Mouse (Mus musculus): ENCODE data around the gene Uty. TPM values are rescaled to one million over a fixed set of nuclear protein-coding genes. Genes with fewer than 3 reads are reported as not detected.

Gene Uty
- total RNA-seq (2014; rRNA removed) (21.7 and 23.4 TPM in 2 replicates), polyA plus RNA-seq (2015; fragmentation: Nextera tagmentation; extraction: Ambion mirVana) (8.1 TPM in 1 of 2 replicates, not detected in the other)

DNA sequence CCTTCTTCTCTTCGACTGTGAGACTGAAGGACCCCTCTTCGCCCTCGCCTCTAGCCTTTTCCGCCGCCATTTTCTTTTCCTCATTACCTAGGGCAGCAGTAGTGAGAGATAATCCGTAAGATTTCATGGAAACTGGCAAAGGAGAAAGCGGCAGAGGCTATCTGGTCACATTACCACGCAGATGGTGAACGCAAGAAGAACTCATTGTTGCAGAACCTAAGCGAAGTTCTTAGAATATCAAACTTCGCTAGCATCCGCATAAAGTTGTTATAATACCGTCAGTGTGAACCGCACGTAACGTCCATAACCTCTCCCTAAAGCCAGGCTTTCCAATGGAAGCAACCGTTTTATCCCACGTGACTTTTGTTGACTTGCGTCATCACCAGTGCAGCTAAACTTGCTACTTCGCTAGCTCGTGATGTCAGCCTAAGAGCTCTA, at the start of gene Uty:
Gene Uty (minus strand): TSS at position 334 of the 438 bp plus-strand sequence.
- H3K36me3 ChIP-seq (ENCODE audit: insufficient read depth) = no peaks in the 10 kb centered on the region
- no peaks in the 10 kb centered on the region for H3K27me3 ChIP-seq (ENCODE audit: insufficient read depth, low read length)
- 0% methylated on average over 12 of the region's 21 CpGs for WGBS
- peak within 1 kb of the TSS; percentile 40 for H3K4me3 ChIP-seq (ENCODE audit: low read depth, low read length)
- no peaks in the 10 kb centered on the region for H3K4me1 ChIP-seq (ENCODE audit: insufficient read depth)
- TF ChIP-seq CTCF (IDR thresholded peaks at IDR 0.05; ENCODE audit: low read depth) = no peak
- H3K9ac ChIP-seq = peak within 1 kb of the TSS; percentile 39; the same call in 1 of the 2 replicates
- peak; percentile 75 for DNase-seq
- peak within 1 kb of the TSS; percentile 67 for H3K27ac ChIP-seq (ENCODE audit: low read depth, low read length)
- ATAC-seq = peak; percentile 97
- H3K4me2 ChIP-seq (ENCODE audit: low read depth) = peak within 1 kb of the TSS; percentile 41
- no peaks in the 10 kb centered on the region for H3K9me3 ChIP-seq (ENCODE audit: low read length)

DNA sequence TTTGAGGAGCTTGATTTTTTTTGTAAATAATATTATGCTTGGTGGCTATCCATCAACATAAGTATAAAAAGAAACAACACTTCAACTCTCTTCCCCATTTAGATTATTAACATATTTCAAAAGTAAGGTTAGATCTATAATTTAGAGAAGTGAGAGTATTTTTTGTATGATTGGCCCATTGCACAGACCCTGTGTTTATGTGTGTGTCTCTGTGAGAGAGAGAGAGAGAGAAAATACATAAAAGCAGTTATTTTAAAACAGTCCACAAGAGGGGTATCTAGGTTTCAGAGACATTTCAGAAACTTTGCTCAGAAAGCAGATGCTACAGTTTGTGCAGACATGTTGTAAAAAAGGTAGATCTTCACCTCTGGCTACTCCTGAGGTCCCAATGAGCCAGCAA, 48.1 kb upstream of the Uty start:
- no peak for TF ChIP-seq CTCF (IDR thresholded peaks at IDR 0.05; ENCODE audit: low read depth)
- no peak overlapping the region for H3K9ac ChIP-seq
- H3K27ac ChIP-seq (ENCODE audit: low read depth, low read length) = no peak overlapping the region
- H3K36me3 ChIP-seq (ENCODE audit: insufficient read depth) = no peaks in the 10 kb centered on the region
- H3K9me3 ChIP-seq (ENCODE audit: low read length) = no peaks in the 10 kb centered on the region
- ATAC-seq (no peak), DNase-seq (no peak)
- no peaks in the 10 kb centered on the region for H3K27me3 ChIP-seq (ENCODE audit: insufficient read depth, low read length)
- H3K4me2 ChIP-seq (ENCODE audit: low read depth) = no peak overlapping the region
- H3K4me1 ChIP-seq (ENCODE audit: insufficient read depth) = no peaks in the 10 kb centered on the region
- H3K4me3 ChIP-seq (ENCODE audit: low read depth, low read length) = no peak overlapping the region

DNA sequence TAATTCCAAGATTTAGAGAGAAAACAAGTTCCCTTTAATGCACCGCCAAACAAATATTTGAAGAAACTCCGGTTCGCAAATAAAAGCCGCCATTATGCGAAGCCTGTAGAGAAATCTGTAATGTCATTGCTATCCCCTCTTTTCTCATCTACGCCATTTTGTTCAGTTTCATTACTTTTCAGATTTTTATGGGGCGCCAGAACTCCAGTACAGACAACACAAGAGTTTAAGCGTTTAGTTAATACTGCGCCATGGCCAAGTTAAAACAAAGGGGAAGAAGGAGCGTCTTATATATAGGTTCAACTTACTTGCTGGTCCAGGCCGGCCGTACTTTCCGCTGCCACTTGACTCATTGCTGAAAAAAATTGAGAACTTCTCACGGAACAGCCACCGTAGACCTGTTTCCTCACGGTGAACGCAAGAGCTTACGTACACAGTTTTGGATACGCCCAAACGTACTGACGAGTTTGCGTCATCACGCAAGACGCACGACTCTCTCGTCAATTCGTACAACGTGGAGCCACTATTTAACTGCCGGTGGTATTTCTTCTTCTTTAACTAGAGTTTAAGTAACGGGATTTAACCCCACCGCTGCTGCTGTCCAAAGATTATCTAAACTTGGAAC, 40.7 kb upstream of the Uty start, which contains the start of gene Ddx3y:
Gene Ddx3y (minus strand): TSS at position 459 of the 625 bp plus-strand sequence.
- DNase-seq (peak; percentile 81), ATAC-seq (peak; percentile 98)
- 1% methylated on average over 30 of the region's 31 CpGs for WGBS
- Histone ChIP-seq H3K4me1 (ENCODE audit: insufficient read depth) (no peaks in the 10 kb centered on the region), H3K9me3 (ENCODE audit: low read length) (no peaks in the 10 kb centered on the region), H3K9ac (peak within 1 kb of the TSS; percentile 40; the same call in 1 of the 2 replicates), H3K4me2 (ENCODE audit: low read depth) (peak within 1 kb of the TSS; percentile 27), H3K27ac (ENCODE audit: low read depth, low read length) (peak within 1 kb of the TSS; percentile 50; the same call in 1 of the 2 replicates), H3K36me3 (ENCODE audit: insufficient read depth) (no peaks in the 10 kb centered on the region), H3K27me3 (ENCODE audit: insufficient read depth, low read length) (no peaks in the 10 kb centered on the region), H3K4me3 (ENCODE audit: low read depth, low read length) (peak within 1 kb of the TSS; percentile 40)
- TF ChIP-seq CTCF (IDR thresholded peaks at IDR 0.05; ENCODE audit: low read depth) = no peak

DNA sequence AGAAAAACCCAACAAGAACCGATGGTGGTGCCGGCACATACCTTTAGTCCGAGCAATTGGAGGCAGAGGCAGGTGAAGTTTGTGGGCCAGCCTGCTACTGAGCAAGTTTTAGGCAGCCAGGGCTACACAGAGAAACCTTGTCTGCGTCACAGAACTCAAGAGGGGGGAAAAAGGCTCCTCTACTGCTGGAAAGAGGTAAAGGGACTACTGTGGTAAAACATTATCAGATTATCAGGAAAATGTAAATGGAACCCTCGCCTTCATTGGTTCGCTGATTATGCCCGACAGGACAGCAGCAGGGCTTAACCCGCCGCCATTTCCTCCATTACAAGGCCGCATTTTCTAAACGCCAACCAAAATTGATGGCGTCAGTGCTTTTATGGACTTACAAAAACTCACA, 40.2 kb upstream of the Uty start:
- Histone ChIP-seq H3K36me3 (ENCODE audit: insufficient read depth) (no peaks in the 10 kb centered on the region), H3K9me3 (ENCODE audit: low read length) (no peaks in the 10 kb centered on the region), H3K4me1 (ENCODE audit: insufficient read depth) (no peaks in the 10 kb centered on the region), H3K4me2 (ENCODE audit: low read depth) (peak overlapping the region; percentile 19; the same call in 1 of the 2 replicates), H3K4me3 (ENCODE audit: low read depth, low read length) (peak overlapping the region; percentile 40), H3K27ac (ENCODE audit: low read depth, low read length) (peak overlapping the region; percentile 50; the same call in 1 of the 2 replicates), H3K27me3 (ENCODE audit: insufficient read depth, low read length) (no peaks in the 10 kb centered on the region), H3K9ac (peak overlapping the region; percentile 40; the same call in 1 of the 2 replicates)
- TF ChIP-seq CTCF (IDR thresholded peaks at IDR 0.05; ENCODE audit: low read depth) = no peak
- whole genome bisulfite sequencing = 10% methylated on average over 11 of the region's 12 CpGs
- peak; percentile 0 for DNase-seq
- no peak for ATAC-seq

DNA sequence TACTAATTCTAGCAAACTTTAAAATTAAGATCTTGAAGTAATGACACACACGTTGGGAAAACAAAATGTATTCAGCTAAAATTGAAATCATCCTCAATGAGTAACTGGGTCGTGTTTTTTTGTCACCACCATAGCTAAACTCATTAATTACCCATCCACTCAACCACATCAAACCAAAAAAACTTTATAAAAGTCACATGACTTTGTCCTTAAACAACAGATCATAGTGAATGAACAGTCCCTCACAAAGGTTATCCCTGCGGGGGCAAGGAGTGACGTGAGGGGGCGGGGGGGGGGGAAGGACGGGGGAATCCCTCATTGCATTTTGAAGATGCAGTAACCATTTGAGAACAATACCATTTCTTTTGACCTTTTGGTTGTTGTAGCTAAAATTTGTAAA, 558 bp upstream of the Uty start:
- H3K9ac ChIP-seq = no peak overlapping the region
- peak overlapping the region; percentile 40; the same call in 1 of the 2 replicates for H3K4me3 ChIP-seq (ENCODE audit: low read depth, low read length)
- H3K4me1 ChIP-seq (ENCODE audit: insufficient read depth) = no peaks in the 10 kb centered on the region
- H3K9me3 ChIP-seq (ENCODE audit: low read length) = no peaks in the 10 kb centered on the region
- 0 out of 2 replicates have a peak overlapping the region, but pooled peaks have one; percentile 10 for H3K4me2 ChIP-seq (ENCODE audit: low read depth)
- H3K27me3 ChIP-seq (ENCODE audit: insufficient read depth, low read length) = no peaks in the 10 kb centered on the region
- WGBS = 33% methylated on average over 3 of the region's 6 CpGs
- ATAC-seq (no peak), DNase-seq (no peak)
- H3K36me3 ChIP-seq (ENCODE audit: insufficient read depth) = no peaks in the 10 kb centered on the region
- TF ChIP-seq CTCF (IDR thresholded peaks at IDR 0.05; ENCODE audit: low read depth) = no peak
- H3K27ac ChIP-seq (ENCODE audit: low read depth, low read length) = no peak overlapping the region

DNA sequence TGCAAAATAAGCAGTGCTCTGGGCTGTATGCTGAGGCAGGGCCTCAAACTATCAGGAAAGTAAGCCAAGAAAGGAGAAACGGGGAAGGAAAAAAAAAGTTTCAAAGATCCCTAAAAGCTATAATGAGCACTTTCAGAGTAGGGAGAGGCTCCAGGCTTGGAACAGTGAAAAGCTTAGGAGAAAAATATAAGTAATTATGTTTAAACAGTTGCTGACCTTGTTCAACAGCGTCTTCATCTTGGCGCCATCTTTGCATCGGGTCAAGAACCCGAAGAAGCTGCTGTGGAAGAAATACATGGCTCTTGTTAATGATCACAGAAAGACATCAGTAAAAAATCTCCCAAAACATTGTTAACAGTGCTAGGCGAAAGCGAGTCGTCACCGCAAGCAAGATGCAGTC, 619 bp downstream of the Uty start:
- Histone ChIP-seq H3K9ac (peak overlapping the region; percentile 39; the same call in 1 of the 2 replicates), H3K4me3 (ENCODE audit: low read depth, low read length) (peak overlapping the region; percentile 40), H3K27ac (ENCODE audit: low read depth, low read length) (peak overlapping the region; percentile 67), H3K9me3 (ENCODE audit: low read length) (no peaks in the 10 kb centered on the region), H3K4me1 (ENCODE audit: insufficient read depth) (no peaks in the 10 kb centered on the region), H3K4me2 (ENCODE audit: low read depth) (peak overlapping the region; percentile 41), H3K36me3 (ENCODE audit: insufficient read depth) (no peaks in the 10 kb centered on the region), H3K27me3 (ENCODE audit: insufficient read depth, low read length) (no peaks in the 10 kb centered on the region)
- DNase-seq (no peak), ATAC-seq (no peak)
- no peak for TF ChIP-seq CTCF (IDR thresholded peaks at IDR 0.05; ENCODE audit: low read depth)
- WGBS = 0% methylated on average over 9 of the region's 9 CpGs

DNA sequence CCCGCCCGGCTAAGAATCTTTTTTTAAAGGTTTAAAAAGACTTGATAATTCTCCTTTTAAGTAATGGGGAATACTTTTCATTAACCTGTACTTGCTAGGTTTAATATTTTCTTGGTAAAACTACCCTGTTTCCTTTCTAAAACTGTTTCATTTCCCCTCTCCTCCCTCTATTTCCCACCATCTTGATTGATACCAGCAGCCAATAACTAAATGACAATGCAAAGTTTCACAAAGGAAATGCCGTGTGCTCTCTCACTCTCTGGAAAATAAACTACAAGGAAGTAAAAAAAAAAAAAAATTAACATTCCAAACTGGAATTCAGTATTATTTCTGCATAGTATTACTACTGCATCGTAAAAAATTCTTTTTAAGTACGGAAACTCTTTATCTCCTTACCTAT, 1.1 kb downstream of the Uty start:
- Histone ChIP-seq H3K27me3 (ENCODE audit: insufficient read depth, low read length) (no peaks in the 10 kb centered on the region), H3K4me1 (ENCODE audit: insufficient read depth) (no peaks in the 10 kb centered on the region), H3K9ac (no peak overlapping the region), H3K27ac (ENCODE audit: low read depth, low read length) (no peak overlapping the region), H3K4me3 (ENCODE audit: low read depth, low read length) (peak overlapping the region; percentile 40), H3K9me3 (ENCODE audit: low read length) (no peaks in the 10 kb centered on the region), H3K36me3 (ENCODE audit: insufficient read depth) (no peaks in the 10 kb centered on the region), H3K4me2 (ENCODE audit: low read depth) (peak overlapping the region; percentile 41)
- ATAC-seq (no peak), DNase-seq (no peak)
- WGBS = 55% methylated on average over 5 of the region's 5 CpGs
- no peak for TF ChIP-seq CTCF (IDR thresholded peaks at IDR 0.05; ENCODE audit: low read depth)
